Mouse (Mus musculus) heart, embryonic 12.5 days (tissue): ENCODE measurements around the gene Kctd13. TPM values are rescaled to one million over a fixed set of nuclear protein-coding genes. Genes with fewer than 3 reads are reported as not detected.
"Not testable (repeated sequence)": the region's sequence is repeated elsewhere in the genome, so short reads cannot be mapped to it uniquely, and the experiment has no call there.

Experiments
- ATAC-seq: fragments of 200-750 bp; cut with Nextera tagmentation; 2 replicates; pipeline ENCODE4 v1.8.0; 2017; ENCODE audit warnings: moderate TSS enrichment, moderate library complexity; ENCODE audit not compliant: insufficient number of reproducible peaks, low FRiP score
- H3K27ac ChIP-seq: fragments of 300-500 bp; sonication (generic); 2 replicates; pipeline ENCODE4 v1.5.1; 2016; ENCODE audit warnings: mild to moderate bottlenecking, moderate library complexity; ENCODE audit not compliant: poor library complexity, severe bottlenecking
- H3K27me3 ChIP-seq: fragments of 300-500 bp; sonication (generic); replicated peaks from 2 replicates; pipeline ENCODE4 v1.6.1; 2016; ENCODE audit warnings: mild to moderate bottlenecking, moderate library complexity
- H3K36me3 ChIP-seq: fragments of 300-500 bp; sonication (generic); 2 replicates; pipeline ENCODE4 v1.6.1; 2016; ENCODE audit warnings: mild to moderate bottlenecking, moderate library complexity
- H3K4me1 ChIP-seq: fragments of 300-500 bp; sonication (generic); replicated peaks from 2 replicates; pipeline ENCODE4 v1.6.1; 2016; ENCODE audit warnings: mild to moderate bottlenecking
- H3K4me2 ChIP-seq: fragments of 300-500 bp; sonication (generic); 2 replicates; pipeline ENCODE4 v1.6.1; 2016; ENCODE audit warnings: mild to moderate bottlenecking, moderate library complexity
- H3K4me3 ChIP-seq: fragments of 300-500 bp; sonication (generic); 2 replicates; pipeline ENCODE4 v1.5.1; 2016; ENCODE audit warnings: mild to moderate bottlenecking
- H3K9ac ChIP-seq: fragments of 300-500 bp; sonication (generic); 2 replicates; pipeline ENCODE4 v1.6.1; 2016; ENCODE audit warnings: mild to moderate bottlenecking, moderate library complexity
- H3K9me3 ChIP-seq: fragments of 300-500 bp; sonication (generic); replicated peaks from 2 replicates; pipeline ENCODE4 v1.6.1; 2016; ENCODE audit warnings: mild to moderate bottlenecking, moderate library complexity
- WGBS: fragments of 180-500 bp; shearing (Covaris S2); methylation state at CpG from one replicate; pipeline ENCODE4 v1.1.7; 2016; 5-methylcytosine and 5-hydroxymethylcytosine counted together
- polyA plus RNA-seq: library from polyadenylated mRNA; unstranded; fragments of >200 nt; fragmentation: Nextera tagmentation; extraction: Ambion mirVana; gene quantifications from 2 replicates; pipeline ENCODE4 v1.2.1, GENCODE M21; 2016

The Kctd13 gene
- polyA plus RNA-seq = 16.1 and 17.3 TPM in 2 replicates

GRCm38 (mm10) chr7:126928384-126929037, at the start of gene Kctd13:
Gene Kctd13, plus strand, starts transcription at chr7:126928879.
- Histone ChIP-seq H3K27me3 (no peaks in the 10 kb centered on the region), H3K9me3 (no peaks in the 10 kb centered on the region), H3K4me1 (peaks cover 13% of the 10 kb centered on the region), H3K4me3 (peak within 1 kb of the TSS; percentile 91), H3K36me3 (peaks cover 14% of the 10 kb centered on the region; the same call in 1 of the 2 replicates), H3K27ac (peak within 1 kb of the TSS; percentile 79), H3K4me2 (peak within 1 kb of the TSS; percentile 93), H3K9ac (peak within 1 kb of the TSS; percentile 94)
- peak; percentile 96 for ATAC-seq
- 2% methylated on average over 56 of the region's 56 CpGs for WGBS

GRCm38 (mm10) chr7:126881040-126881439, 47.6 kb upstream of the Kctd13 start:
- WGBS = 62% methylated on average over 6 of the region's 6 CpGs
- H3K27me3 ChIP-seq = no peaks in the 10 kb centered on the region
- H3K4me2 ChIP-seq = peak overlapping the region; percentile 92
- H3K36me3 ChIP-seq = peaks cover 45% of the 10 kb centered on the region
- H3K27ac ChIP-seq = peak overlapping the region; percentile 89
- peaks cover 34% of the 10 kb centered on the region for H3K4me1 ChIP-seq
- H3K9ac ChIP-seq = peak overlapping the region; percentile 82; the same call in 1 of the 2 replicates
- no peaks in the 10 kb centered on the region for H3K9me3 ChIP-seq
- ATAC-seq = no peak
- peak overlapping the region; percentile 73 for H3K4me3 ChIP-seq

- H3K4me3 ChIP-seq = peak overlapping the region; percentile 73
- WGBS = 0% methylated on average over 15 of the region's 15 CpGs
- no peaks in the 10 kb centered on the region for H3K27me3 ChIP-seq
- peak overlapping the region; percentile 82 for H3K9ac ChIP-seq
- H3K27ac ChIP-seq = peak overlapping the region; percentile 89
- H3K4me1 ChIP-seq = peaks cover 34% of the 10 kb centered on the region
- H3K9me3 ChIP-seq = no peaks in the 10 kb centered on the region
- peak overlapping the region; percentile 92 for H3K4me2 ChIP-seq
- peak; percentile 1; the same call in 1 of the 2 replicates for ATAC-seq
- peaks cover 18% of the 10 kb centered on the region for H3K36me3 ChIP-seq
Measured at GRCm38 (mm10) chr7:126883731-126884181, 44.9 kb upstream of the Kctd13 start.

- peak within 1 kb of the TSS; percentile 92 for H3K4me2 ChIP-seq
- no peaks in the 10 kb centered on the region for H3K9me3 ChIP-seq
- no peaks in the 10 kb centered on the region for H3K27me3 ChIP-seq
- peaks cover 10% of the 10 kb centered on the region for H3K36me3 ChIP-seq
- under 1% methylated on average over 56 of the region's 56 CpGs for WGBS
- peak; percentile 93 for ATAC-seq
- peak within 1 kb of the TSS; percentile 82 for H3K9ac ChIP-seq
- H3K27ac ChIP-seq = peak within 1 kb of the TSS; percentile 89
- H3K4me1 ChIP-seq = peaks cover 34% of the 10 kb centered on the region
- peak within 1 kb of the TSS; percentile 73 for H3K4me3 ChIP-seq
Measured at GRCm38 (mm10) chr7:126884286-126885164, 44.2 kb upstream of the Kctd13 start, which contains the start of gene Taok2. Gene Taok2, minus strand, starts transcription at chr7:126884703.

- 82% methylated on average over 5 of the region's 5 CpGs for WGBS
- H3K4me1 ChIP-seq = peaks cover 13% of the 10 kb centered on the region
- H3K9ac ChIP-seq = no peak overlapping the region
- ATAC-seq = no peak
- no peaks in the 10 kb centered on the region for H3K27me3 ChIP-seq
- H3K36me3 ChIP-seq = peaks cover 14% of the 10 kb centered on the region
- no peak overlapping the region for H3K27ac ChIP-seq
- no peak overlapping the region for H3K4me2 ChIP-seq
- no peak overlapping the region for H3K4me3 ChIP-seq
- H3K9me3 ChIP-seq = no peaks in the 10 kb centered on the region
Measured at GRCm38 (mm10) chr7:126887281-126887680, 41.4 kb upstream of the Kctd13 start.

GRCm38 (mm10) chr7:126888852-126889251, 39.8 kb upstream of the Kctd13 start:
- no peak overlapping the region for H3K4me2 ChIP-seq
- H3K27me3 ChIP-seq = no peaks in the 10 kb centered on the region
- no peak overlapping the region for H3K27ac ChIP-seq
- 0 out of 2 replicates have a peak, but pooled peaks cover 2% of the 10 kb centered on the region for H3K4me1 ChIP-seq
- WGBS = 44% methylated on average over 7 of the region's 7 CpGs
- peaks cover 14% of the 10 kb centered on the region for H3K36me3 ChIP-seq
- H3K4me3 ChIP-seq = no peak overlapping the region
- H3K9me3 ChIP-seq = no peaks in the 10 kb centered on the region
- H3K9ac ChIP-seq = no peak overlapping the region
- ATAC-seq = no peak

GRCm38 (mm10) chr7:126896912-126897311, 31.8 kb upstream of the Kctd13 start:
- no peak for ATAC-seq
- H3K4me3 ChIP-seq = no peak overlapping the region
- H3K4me2 ChIP-seq = no peak overlapping the region
- no peaks in the 10 kb centered on the region for H3K9me3 ChIP-seq
- H3K36me3 ChIP-seq = 0 out of 2 replicates have a peak, but pooled peaks cover under 1% of the 10 kb centered on the region
- H3K9ac ChIP-seq = no peak overlapping the region
- H3K27ac ChIP-seq = no peak overlapping the region
- peaks cover 11% of the 10 kb centered on the region for H3K4me1 ChIP-seq
- whole genome bisulfite sequencing = 78% methylated on average over 5 of the region's 5 CpGs
- H3K27me3 ChIP-seq = no peaks in the 10 kb centered on the region

- H3K9me3 ChIP-seq = no peaks in the 10 kb centered on the region
- H3K4me3 ChIP-seq = peak overlapping the region; percentile 64
- H3K4me1 ChIP-seq = peaks cover 11% of the 10 kb centered on the region
- H3K27me3 ChIP-seq = no peaks in the 10 kb centered on the region
- peak overlapping the region; percentile 44; the same call in 1 of the 2 replicates for H3K27ac ChIP-seq
- H3K9ac ChIP-seq = peak overlapping the region; percentile 80
- peak overlapping the region; percentile 72 for H3K4me2 ChIP-seq
- peak; percentile 73 for ATAC-seq
- H3K36me3 ChIP-seq = no peaks in the 10 kb centered on the region
- 18% methylated on average over 16 of the region's 16 CpGs for WGBS
Measured at GRCm38 (mm10) chr7:126897390-126898101, 31.1 kb upstream of the Kctd13 start.

- H3K4me3 ChIP-seq = peak overlapping the region; percentile 64
- H3K4me2 ChIP-seq = peak overlapping the region; percentile 72
- H3K9ac ChIP-seq = peak overlapping the region; percentile 80
- peak overlapping the region; percentile 44; the same call in 1 of the 2 replicates for H3K27ac ChIP-seq
- no peaks in the 10 kb centered on the region for H3K9me3 ChIP-seq
- no peaks in the 10 kb centered on the region for H3K36me3 ChIP-seq
- 12% methylated on average over 37 of the region's 37 CpGs for WGBS
- H3K4me1 ChIP-seq = peaks cover 11% of the 10 kb centered on the region
- ATAC-seq = peak; percentile 97
- no peaks in the 10 kb centered on the region for H3K27me3 ChIP-seq
Measured at GRCm38 (mm10) chr7:126898102-126898990, 30.3 kb upstream of the Kctd13 start.

GRCm38 (mm10) chr7:126899781-126900180, 28.9 kb upstream of the Kctd13 start:
- H3K36me3 ChIP-seq, ATAC-seq, H3K27ac ChIP-seq, H3K4me2 ChIP-seq, H3K27me3 ChIP-seq, H3K9ac ChIP-seq, H3K9me3 ChIP-seq, H3K4me3 ChIP-seq: not testable (repeated sequence)
- peaks cover 11% of the 10 kb centered on the region for H3K4me1 ChIP-seq
- WGBS = 88% methylated on average over 8 of the region's 9 CpGs
